13 mouse cellular contexts compared by ENCODE assay signal in genomic region chrX:139877105-139877504, GRCm38 (mm10).
"Had no signal": no experiment of that assay in that cellular context is flagged by ENCODE, and none has a peak within 500 bp of the region (broad histone marks: within the 10 kb centered on the region; RNA-seq: fewer than 3 reads in every experiment).

No protein-coding gene starts in this region.

- H3K9ac ChIP-seq: intestine, embryonic 15.5 days; limb, embryonic 15.5 days; lung, embryonic 15.5 days; midbrain, embryonic 13.5 days; neural tube, embryonic 15.5 days had no signal

- ATAC-seq: intestine, embryonic 15.5 days; midbrain, embryonic 13.5 days had no signal

- H3K9me3 ChIP-seq: intestine, embryonic 15.5 days; limb, embryonic 15.5 days; lung, embryonic 15.5 days; midbrain, embryonic 13.5 days; neural tube, embryonic 15.5 days had no signal

- H3K4me1 ChIP-seq: intestine, embryonic 15.5 days; limb, embryonic 15.5 days; lung, embryonic 15.5 days; neural tube, embryonic 15.5 days had no signal

- H3K27me3 ChIP-seq: intestine, embryonic 15.5 days; lung, embryonic 15.5 days had no signal

- H3K4me2 ChIP-seq: intestine, embryonic 15.5 days; limb, embryonic 15.5 days; lung, embryonic 15.5 days; midbrain, embryonic 13.5 days; neural tube, embryonic 15.5 days had no signal

- H3K4me3 ChIP-seq: intestine, embryonic 15.5 days; left cerebral cortex, adult 2 months; limb, embryonic 15.5 days; lung, embryonic 15.5 days; midbrain, embryonic 13.5 days; myocyte; neural tube, embryonic 15.5 days had no signal

- H3K36me3 ChIP-seq: intestine, embryonic 15.5 days; limb, embryonic 15.5 days; lung, embryonic 15.5 days; midbrain, embryonic 13.5 days; neural tube, embryonic 15.5 days had no signal

- H3K27ac ChIP-seq: intestine, embryonic 15.5 days; left cerebral cortex, adult 2 months; limb, embryonic 15.5 days; lung, embryonic 15.5 days; midbrain, embryonic 13.5 days; neural tube, embryonic 15.5 days had no signal

- DNase-seq: kidney, adult 18-20 months; kidney, postnatal 14 days; lung, postnatal 36 days; right cerebral cortex, adult 18-20 months; thymus, adult 18-20 months; thymus, postnatal 14 days had no signal
